Mouse (Mus musculus): Measurements from ENCODE around the gene Gm5065.

The Gm5065 gene

DNA sequence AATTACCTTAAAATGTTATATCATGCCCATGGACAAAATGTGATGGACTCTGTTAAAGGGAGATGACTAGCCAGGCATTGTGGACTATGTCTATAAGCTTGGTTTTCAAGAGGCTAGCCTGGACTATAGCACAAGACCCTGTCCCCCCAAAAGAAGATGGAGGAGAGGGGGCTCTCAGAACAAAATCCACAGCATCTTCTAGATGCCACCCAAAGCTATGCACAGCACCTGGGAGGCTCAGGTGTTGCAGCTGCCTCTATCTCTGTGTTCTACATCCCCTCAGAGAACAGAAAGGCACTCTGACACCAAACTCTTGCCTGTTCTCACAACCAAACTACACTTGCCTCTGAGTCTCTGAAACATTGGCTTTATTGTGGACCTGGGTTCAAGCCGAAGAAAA lies at the start of gene Gm5065:
Gene Gm5065 (plus strand): TSS at position 301 of the 400 bp plus-strand sequence.
- no peak for DNase-seq

DNA sequence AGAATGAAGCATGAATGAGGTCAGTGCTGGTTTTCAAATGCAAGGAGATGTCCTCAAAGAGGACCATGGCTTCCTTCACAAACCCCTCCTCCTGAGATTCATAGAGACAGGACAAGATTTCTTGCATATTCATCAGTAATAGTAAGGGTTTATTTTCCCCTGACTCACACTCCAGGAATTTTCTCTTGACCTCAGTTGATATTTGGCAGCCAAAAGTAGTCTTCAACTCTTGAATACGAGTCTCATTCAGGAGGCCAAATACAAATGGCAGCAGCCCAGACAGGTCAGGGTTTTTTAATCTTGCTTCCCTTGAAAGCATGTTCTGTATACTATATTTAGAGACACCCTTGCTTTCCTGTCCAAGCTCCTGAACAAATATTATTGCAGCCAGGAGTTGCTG lies 22.8 kb upstream of the Gm5065 start:
- no peak for DNase-seq

DNA sequence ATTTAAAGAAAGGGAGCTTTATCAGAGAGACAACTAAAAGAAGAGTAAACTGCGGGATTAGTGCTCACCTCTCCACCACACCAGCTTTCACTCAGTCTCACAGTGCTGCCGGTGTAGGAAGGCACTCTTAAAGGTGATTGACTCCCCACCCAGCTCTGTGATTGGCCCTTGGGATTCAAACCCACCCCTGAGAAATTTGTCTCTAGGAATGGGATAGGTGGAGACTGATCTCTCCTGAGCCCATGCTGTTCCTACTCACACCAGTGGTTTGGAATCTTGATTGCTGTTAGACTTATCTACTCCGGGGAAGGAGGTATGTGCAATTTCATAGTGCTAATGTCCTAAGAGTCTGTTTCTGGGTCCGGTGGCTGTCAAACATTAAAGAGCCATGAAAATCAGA lies 598 bp downstream of the Gm5065 start, which contains the start of gene Nlrp2:
Gene Nlrp2 (minus strand): TSS at position 101 of the 400 bp plus-strand sequence.
- no peak for DNase-seq

DNA sequence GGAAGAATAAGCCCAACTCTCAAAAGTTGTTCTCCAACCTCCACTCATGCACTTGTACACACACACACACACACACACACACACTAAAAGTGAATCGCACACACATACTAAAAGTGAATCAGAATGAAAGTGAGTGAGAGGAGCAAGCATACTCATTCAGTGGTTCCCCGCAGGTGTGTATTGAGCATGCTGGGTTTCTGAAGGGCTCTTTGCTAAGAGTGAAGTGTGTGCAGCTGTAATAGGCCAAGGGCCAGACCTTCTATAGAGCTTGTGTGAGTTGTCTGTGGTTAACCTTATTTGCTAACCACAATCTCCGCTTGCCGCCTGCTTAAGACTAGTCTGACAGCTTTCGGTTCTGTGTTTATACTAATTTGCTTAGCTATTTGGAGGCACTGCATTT lies 13.3 kb downstream of the Gm5065 start:
- no peak for DNase-seq

DNA sequence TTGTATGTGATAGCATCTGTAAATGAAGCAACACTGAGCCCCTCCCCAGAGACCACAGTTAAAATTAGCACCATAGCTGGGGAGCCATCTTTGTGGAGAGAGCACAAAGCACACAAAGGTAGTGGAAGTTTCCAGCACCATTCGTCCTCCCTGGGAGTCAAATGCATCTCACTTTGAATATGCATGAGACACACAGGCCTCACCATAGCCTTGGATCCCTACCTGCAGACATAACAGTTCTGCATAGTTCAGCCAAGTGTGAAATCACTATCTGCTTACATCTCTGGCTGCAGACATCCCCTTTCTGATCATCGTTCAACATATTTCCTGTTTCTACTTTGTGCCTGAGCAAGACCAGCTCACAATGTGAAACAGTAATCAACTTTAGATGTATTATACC lies 16.4 kb downstream of the Gm5065 start:
- DNase-seq, result no peak

DNA sequence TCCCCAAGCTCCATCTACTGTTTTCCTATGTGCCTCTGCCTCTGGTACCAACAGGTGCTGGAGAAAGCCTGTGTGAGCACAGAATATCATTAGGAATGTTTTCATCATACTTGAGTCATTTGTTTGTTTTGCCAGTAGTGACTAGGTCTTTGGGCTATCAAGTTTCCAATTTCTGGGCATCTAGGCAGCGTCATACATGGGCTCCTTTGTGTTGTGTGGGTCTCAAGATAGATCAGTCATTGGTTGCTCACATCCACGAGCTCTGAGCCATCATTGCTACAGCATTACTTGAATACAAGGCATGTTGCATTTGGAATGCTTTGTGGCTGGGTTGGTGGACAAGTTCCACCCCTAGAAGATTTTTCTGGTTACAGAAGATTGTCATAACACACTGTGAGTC lies 55.9 kb downstream of the Gm5065 start:
- no peak for DNase-seq
